Mouse (Mus musculus) macrophage (primary cell): ENCODE measurements around the gene Cfap69. TPM values are rescaled to one million over a fixed set of nuclear protein-coding genes. Genes with fewer than 3 reads are reported as not detected.

ENCODE experiments used
- H3K27ac ChIP-seq: fragments of 350-480 bp; formaldehyde crosslinking; 2 replicates; pipeline ENCODE4 v1.9.0; 2021
- H3K36me3 ChIP-seq: fragments of 350-480 bp; formaldehyde crosslinking; 2 replicates; pipeline ENCODE4 v1.9.0; 2021; ENCODE audit errors: inconsistent target
- H3K4me3 ChIP-seq: fragments of 350-480 bp; formaldehyde crosslinking; 2 replicates; pipeline ENCODE4 v1.9.0; 2021; ENCODE audit errors: inconsistent target
- H3K79me2 ChIP-seq: fragments of 350-480 bp; formaldehyde crosslinking; 2 replicates; pipeline ENCODE4 v1.9.0; 2021; ENCODE audit errors: inconsistent target
- WGBS: methylation state at CpG from one replicate; pipeline ENCODE4 v1.1.7; 2026; ENCODE audit warnings: inconsistent platforms; ENCODE audit not compliant: missing documents; 5-methylcytosine and 5-hydroxymethylcytosine counted together
- polyA plus RNA-seq: library from polyadenylated mRNA; stranded (reverse); fragments of 250-400 nt; gene quantifications from 3 replicates; pipeline ENCODE4 v1.2.4, GENCODE M21; 2018; ENCODE audit warnings: inconsistent platforms

The Cfap69 gene
- polyA plus RNA-seq, 1 experiment from 2014 or later: not detected

DNA sequence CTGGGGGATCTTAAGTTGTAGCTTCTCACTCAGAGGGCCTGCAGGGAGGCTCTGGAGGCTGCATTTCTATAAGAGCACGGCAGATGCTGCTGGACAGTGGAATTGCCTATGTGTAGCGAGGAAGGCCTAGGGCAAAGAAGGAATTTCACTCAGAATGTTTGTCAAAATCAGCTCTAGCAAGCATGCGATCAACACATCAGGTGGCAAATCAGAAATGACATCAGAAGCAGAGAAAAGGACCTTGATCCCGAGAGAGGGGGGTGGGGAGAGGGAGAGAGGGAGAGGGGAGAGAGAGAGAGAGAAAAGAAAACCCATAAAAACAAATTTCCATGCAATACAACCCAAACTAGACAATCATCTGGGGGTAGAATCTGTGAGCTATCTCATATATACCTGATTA is 19.3 kb upstream of the Cfap69 start:
- Histone ChIP-seq H3K79me2 (no peaks in the 10 kb centered on the region), H3K36me3 (no peaks in the 10 kb centered on the region), H3K4me3 (no peak overlapping the region), H3K27ac (no peak overlapping the region)
- WGBS: 76% methylated on average over 4 of the region's 4 CpGs

DNA sequence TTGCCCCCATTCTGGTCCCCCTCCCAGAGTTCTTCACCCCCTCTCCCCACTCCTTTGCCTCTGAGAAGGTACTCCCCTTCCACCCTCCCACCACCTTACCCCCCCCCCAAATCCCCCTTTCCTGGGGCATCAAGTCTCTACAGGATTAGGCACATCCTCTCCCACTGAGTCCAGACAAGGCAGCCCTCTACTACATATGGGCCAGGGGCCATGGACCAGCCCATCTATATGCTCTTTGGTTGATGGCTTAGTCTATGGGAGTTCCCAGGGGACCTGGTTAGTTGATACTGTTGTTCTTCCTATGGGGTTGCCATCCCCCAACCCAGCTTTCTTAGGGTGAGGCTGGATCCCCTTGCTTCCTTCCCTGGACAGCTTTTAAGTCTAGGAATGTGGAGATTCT is 15.4 kb upstream of the Cfap69 start:
- H3K36me3 ChIP-seq: no peaks in the 10 kb centered on the region
- H3K4me3 ChIP-seq: no peak overlapping the region
- H3K79me2 ChIP-seq: no peaks in the 10 kb centered on the region
- H3K27ac ChIP-seq: no peak overlapping the region

DNA sequence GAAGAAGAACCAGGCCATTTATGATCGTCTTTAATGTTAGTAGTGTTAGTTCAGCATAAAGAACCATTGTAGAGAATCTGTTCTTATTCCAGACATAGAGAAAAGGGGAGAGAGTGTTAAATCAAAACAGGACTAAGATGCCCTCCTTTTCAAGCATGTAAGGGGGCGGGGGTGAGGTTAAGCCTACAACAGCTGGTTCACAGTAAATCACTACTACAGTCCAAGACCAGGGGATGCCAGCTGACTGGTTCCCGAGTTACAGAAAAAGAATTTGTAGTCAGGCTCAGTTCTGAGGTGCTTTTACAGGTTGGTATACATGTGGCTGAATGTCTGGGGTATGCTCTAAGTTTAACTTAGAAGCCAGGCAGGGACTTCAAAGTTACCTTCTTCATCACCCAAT is 12.0 kb upstream of the Cfap69 start:
- Histone ChIP-seq H3K36me3 (no peaks in the 10 kb centered on the region), H3K79me2 (no peaks in the 10 kb centered on the region)
- WGBS: 82% methylated on average over 3 of the region's 3 CpGs

DNA sequence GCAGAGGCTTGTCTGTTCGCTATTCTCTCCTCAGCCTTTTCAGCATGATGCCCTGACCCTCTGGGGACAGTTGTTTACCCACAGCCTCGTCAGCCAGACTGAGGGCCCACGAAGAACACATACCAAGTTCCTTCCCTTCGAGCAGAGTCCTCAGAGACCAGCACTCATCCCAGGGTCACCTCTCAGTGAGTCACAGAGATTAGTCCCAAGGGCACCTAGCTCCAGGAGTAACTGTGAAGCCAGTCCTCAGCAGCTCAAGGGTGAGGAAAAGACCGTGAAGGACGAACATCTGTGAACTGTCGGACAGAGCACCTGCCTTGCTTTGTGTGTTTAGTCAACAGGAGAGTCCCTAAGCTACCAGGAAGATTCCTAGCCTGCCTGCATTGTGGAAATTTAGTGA is 4.9 kb upstream of the Cfap69 start:
- Histone ChIP-seq H3K79me2 (no peaks in the 10 kb centered on the region), H3K27ac (no peak overlapping the region), H3K36me3 (no peaks in the 10 kb centered on the region), H3K4me3 (no peak overlapping the region)
- WGBS: 83% methylated on average over 7 of the region's 7 CpGs

More for the DNA sequence above, 12.0 kb upstream of the Cfap69 start:
- no peak overlapping the region for H3K27ac ChIP-seq
- H3K4me3 ChIP-seq: no peak overlapping the region

DNA sequence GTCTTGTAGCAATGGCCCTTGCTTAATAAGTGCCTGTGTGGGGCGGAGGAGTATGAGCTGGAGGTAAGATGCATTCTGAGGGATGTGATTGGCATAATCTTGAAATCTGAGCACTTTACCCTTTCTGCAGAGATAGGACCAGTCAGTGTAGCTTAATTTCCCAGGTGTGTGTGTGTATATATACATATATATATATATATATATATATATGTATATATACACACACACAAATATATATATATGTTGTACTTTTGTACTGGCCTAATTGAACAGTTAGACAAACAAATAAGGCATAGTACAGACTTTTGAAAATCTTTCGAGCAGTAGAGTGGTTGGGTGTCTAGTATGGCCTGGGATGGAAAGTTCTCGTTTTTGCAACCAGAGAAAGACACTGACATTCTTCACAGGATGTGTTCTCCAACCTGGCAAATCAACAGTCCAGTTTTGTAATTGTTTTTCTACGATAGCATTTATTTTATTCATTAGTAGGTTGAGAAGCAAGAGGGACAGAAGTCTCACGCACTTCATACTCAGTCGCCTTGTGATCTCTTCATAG is 410 bp upstream of the Cfap69 start:
- no peaks in the 10 kb centered on the region for H3K36me3 ChIP-seq
- 79% methylated on average over 6 of the region's 6 CpGs for WGBS
- no peak overlapping the region for H3K4me3 ChIP-seq
- H3K27ac ChIP-seq: no peak overlapping the region
- no peaks in the 10 kb centered on the region for H3K79me2 ChIP-seq

DNA sequence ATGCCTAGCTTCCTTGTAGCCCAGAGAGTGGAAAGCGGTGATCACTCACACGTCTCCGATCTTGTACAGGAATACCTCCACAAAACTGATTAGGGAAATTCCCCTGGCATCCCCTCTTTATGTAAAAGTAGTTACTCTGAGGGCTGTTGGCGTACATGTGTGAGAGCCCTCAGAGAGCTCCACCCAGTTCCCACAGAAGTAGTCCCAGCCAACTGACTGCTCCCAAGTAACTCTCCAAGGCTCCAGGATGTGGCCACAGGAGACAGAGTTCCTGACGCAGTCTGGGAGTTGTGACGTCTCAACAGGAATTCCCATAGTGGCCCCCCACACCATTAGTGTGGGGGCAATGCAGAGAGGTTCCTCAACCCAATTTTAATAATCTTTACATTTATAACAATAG is 982 bp downstream of the Cfap69 start:
- Histone ChIP-seq H3K36me3 (no peaks in the 10 kb centered on the region), H3K4me3 (no peak overlapping the region), H3K27ac (no peak overlapping the region), H3K79me2 (no peaks in the 10 kb centered on the region)
- 64% methylated on average over 6 of the region's 6 CpGs for WGBS

DNA sequence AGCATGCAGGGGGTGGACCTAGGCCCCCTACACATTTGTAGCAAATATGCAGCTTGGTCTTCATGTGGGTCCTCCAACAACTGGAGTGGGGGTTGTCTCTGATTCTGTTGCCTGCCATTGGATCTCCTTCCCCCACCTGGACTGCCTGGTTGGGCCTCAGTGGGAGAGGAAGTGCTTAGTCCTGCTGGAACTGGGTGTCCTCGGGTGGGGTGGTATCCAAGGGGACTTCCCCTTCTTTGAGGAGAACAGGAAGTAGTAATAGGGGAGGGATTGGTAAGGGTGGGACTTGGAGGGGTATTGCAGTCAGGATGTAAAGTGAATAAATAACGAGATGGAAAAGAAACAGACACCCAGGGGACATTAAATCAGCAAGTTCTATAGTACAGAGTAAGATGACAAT is 5.4 kb downstream of the Cfap69 start:
- Histone ChIP-seq H3K79me2 (no peaks in the 10 kb centered on the region), H3K4me3 (no peak overlapping the region), H3K27ac (no peak overlapping the region), H3K36me3 (no peaks in the 10 kb centered on the region)
- 5% methylated on average over 2 of the region's 2 CpGs for WGBS

DNA sequence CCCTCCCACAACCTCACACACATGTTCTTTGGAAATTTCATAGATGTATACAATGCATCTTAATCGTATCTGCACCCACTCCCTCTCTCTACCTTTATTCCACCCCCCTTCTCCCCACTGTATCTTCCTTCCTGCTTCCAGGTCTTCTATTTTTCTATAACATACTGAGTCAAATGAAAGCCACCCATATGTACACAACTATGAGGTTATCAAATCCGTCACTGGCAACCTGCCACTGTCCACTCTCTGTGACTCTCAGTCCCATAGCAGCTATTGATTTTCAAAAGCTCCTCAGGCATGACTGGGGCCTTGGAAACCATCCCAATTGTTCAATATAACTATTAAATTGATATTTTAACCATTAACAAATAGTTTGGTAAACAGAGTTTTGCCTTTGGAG is 6.1 kb downstream of the Cfap69 start:
- Histone ChIP-seq H3K4me3 (no peak overlapping the region), H3K27ac (no peak overlapping the region), H3K36me3 (no peaks in the 10 kb centered on the region), H3K79me2 (no peaks in the 10 kb centered on the region)
- WGBS: 86% methylated on average over 2 of the region's 2 CpGs

DNA sequence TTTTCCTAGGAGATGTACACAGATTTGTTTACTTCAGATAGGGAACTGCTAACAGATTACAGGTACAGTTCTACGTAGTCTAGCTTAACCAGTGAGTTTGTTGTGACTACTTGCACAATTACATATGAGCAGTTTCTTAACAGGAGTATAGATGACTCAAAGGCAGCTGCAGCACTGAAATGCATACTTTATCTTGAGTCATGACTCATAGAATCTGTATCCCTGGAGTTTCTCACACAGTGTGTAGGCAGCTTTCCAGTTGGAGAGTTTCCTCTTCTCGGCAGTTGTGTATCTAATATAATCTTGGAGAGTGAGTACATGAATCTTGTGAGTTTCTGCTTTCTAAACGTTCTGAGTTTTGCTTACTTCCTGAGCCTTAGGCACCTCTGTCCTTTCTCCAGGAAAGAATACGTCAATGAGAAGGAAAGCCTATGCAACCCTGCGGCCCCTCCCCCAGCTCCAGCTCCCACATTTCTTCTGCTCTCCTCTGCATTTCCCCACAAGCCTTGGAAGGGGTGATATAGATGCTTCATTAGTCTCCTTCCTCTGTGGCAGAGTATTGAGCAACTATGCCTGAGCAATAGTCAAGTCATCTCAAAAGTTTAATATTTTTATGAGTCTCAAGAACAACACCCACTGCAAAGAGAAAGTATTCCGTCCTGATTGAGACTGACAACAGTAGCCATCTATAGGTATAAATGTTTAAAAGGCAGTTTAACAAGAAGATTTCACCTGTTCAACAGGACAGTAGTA is 15.0 kb downstream of the Cfap69 start:
- WGBS: 63% methylated on average over 6 of the region's 6 CpGs

DNA sequence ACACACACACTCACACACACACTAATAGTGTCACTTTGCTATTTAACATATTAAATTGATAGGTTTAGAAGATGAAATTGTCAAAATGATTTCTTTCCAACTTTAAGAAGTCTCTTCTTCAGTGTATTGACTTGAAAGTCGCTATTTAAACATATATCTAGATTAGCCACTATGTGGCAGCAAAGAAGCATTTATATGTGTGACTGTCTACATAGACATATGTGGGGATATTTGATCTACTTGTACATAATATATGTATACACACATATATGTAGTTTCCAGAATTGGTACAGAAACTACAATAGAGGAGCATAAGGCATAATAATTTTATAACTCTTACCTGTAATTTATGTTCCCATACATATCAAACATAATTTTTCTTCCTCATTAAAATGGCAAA is 17.9 kb downstream of the Cfap69 start:
- Histone ChIP-seq H3K36me3 (no peaks in the 10 kb centered on the region), H3K79me2 (no peaks in the 10 kb centered on the region), H3K4me3 (no peak overlapping the region), H3K27ac (no peak overlapping the region)
- WGBS: 0% methylated on average over 1 of the region's 1 CpGs

More for the DNA sequence above, 15.0 kb downstream of the Cfap69 start:
- no peaks in the 10 kb centered on the region for H3K79me2 ChIP-seq
- no peaks in the 10 kb centered on the region for H3K36me3 ChIP-seq
- no peak overlapping the region for H3K27ac ChIP-seq
- H3K4me3 ChIP-seq: no peak overlapping the region

DNA sequence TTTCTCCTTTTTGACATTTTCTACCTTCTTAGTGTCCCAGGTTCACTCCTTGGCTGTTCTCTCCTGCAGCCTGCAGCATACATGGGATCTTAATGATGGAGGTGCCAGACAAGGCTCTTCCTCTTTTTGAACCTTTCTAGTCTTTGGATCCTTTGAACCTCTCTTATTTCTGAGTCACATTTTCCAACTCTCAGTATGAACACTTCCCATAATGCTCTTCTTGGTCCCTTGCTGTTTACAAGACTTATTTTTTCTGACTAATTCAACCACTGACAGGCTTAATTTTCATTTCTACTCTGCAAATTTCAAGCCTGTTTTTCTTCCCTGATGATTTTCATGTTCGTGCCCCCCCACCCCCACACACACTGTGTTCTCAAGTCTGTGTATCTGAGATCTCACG is 25.5 kb downstream of the Cfap69 start:
- H3K27ac ChIP-seq: no peak overlapping the region
- H3K36me3 ChIP-seq: no peaks in the 10 kb centered on the region
- 64% methylated on average over 2 of the region's 2 CpGs for WGBS
- no peaks in the 10 kb centered on the region for H3K79me2 ChIP-seq
- no peak overlapping the region for H3K4me3 ChIP-seq

DNA sequence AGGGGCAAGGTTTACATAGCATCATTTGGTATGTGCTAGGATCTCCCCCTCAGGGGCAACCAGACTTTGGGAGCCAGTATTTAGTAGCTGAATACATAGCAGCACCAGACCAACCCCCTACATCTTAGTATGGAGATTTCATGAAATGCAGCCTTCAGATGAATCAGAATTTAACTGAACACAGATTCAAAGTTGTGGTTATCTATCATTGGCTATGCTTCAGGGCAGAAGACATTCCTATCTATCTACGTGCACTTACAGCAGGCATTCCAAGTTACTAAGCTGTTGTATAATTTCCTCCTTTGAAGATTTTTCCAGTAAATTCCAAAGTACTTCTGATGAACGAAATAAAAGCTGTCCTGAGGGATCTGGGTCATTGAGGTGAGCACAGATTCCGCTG is 38.5 kb downstream of the Cfap69 start:
- Histone ChIP-seq H3K79me2 (no peaks in the 10 kb centered on the region), H3K4me3 (no peak overlapping the region), H3K36me3 (no peaks in the 10 kb centered on the region), H3K27ac (no peak overlapping the region)
- WGBS: 91% methylated on average over 3 of the region's 3 CpGs

DNA sequence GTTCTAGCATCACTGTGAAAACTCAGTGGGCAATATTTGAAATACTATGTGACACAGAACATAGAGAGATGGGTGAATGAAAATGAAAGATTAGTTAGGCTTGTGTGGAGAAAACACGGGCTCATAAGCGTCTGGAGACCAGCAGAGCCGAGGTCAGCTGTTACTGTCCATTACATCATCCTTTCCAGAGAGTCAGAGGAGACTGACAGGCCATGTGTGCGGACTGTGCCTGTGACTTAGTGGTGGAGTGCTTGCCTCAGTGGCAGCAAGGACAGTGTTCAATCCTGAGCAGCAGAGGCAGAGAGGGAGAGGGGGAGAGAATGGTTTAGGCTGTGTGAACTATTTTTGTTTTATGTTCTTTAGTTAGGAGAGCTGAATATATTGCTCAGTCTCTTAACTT is 45.7 kb downstream of the Cfap69 start:
- Histone ChIP-seq H3K27ac (no peak overlapping the region), H3K36me3 (no peaks in the 10 kb centered on the region), H3K79me2 (no peaks in the 10 kb centered on the region), H3K4me3 (no peak overlapping the region)
- WGBS: 78% methylated on average over 4 of the region's 4 CpGs

DNA sequence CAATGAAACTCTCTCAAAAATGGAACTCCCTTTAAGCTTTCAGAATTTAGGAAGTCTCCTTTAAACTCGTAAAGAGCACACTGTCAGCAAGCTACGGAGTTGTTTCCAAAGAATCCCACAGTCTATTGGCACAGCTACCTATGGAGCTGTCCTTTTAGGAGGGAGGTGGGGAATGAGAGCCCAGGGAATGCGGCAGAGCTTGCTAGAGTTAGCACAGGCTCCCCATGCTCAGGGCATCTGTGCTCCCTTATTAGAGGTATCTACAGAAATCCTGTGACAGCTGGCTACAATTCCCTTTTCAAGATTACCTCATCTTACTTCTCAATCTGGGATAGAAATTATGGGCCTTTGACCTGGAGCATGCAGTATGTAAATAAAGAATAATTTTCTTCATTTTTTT is 53.5 kb downstream of the Cfap69 start:
- no peak overlapping the region for H3K27ac ChIP-seq
- H3K4me3 ChIP-seq: no peak overlapping the region
- no peaks in the 10 kb centered on the region for H3K79me2 ChIP-seq
- WGBS: 68% methylated on average over 3 of the region's 3 CpGs
- H3K36me3 ChIP-seq: no peaks in the 10 kb centered on the region

DNA sequence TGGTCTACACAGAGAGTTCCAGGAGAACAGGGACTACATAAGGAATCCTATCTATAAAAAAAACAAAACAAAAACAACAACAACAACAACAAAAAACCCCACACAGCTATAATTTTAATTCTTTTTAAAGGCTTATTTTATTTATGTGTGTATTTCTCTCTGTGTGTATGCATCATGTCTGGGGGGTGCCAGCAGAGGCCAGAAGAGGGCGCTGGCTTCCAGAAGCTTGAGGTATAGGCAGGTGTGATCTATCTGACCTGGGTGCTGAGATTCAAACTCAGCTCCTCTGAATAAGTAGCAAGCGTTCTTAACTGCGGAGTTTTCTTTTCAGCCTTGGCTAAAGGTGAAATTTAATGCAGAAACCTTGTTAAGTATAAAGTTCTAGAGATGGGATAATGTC is 76.4 kb downstream of the Cfap69 start:
- 78% methylated on average over 3 of the region's 3 CpGs for WGBS
- no peaks in the 10 kb centered on the region for H3K79me2 ChIP-seq

More for the DNA sequence above, 76.4 kb downstream of the Cfap69 start:
- Histone ChIP-seq H3K27ac (no peak overlapping the region), H3K4me3 (no peak overlapping the region), H3K36me3 (no peaks in the 10 kb centered on the region)
